Mouse (Mus musculus): ENCODE results near the gene Dlx1.
A peak's percentile ranks its signal among the peaks of the same experiment; 100 is the strongest.

Gene Dlx1

DNA sequence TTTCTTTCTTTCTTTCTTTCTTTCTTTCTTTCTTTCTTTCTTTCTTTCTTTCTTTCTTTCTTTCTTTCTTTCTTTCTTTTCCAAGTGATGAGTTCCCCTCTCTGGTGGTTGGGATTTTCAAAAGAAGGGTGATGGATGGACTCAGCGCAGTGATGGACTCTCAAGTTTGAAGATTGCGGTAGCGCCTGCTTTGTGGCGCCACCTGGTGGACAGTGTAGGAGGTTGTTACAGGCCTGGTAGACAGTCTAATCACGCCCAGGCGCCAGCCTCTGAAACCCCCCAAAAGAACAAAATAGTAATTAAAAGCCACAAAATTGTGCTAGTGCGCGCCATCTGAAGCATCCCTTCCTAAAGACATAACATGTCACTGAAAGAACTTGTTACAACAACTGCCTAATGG is 19.9 kb downstream of the Dlx1 start:
- peak; percentile 35 to 73 for DNase-seq

DNA sequence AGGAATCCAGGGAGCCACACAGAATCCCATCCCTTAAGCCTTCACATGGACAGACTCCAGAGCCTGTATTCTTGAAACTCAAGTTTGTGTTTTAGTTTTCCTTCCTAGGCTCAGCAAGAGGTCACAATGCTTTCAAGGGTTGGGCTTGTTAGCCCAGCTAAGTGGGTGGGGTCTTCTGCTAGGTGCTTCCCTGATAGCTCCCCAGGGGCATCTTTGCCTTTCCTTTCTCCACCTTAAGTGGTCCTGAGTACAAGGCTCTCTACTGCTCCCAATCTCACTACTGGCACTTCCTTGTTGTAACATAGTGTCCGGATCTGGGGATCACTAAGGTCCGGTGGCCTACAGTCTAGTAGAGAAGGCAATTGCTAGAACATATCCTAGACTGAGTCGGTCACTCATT is 22.4 kb downstream of the Dlx1 start:
- no peak for DNase-seq

DNA sequence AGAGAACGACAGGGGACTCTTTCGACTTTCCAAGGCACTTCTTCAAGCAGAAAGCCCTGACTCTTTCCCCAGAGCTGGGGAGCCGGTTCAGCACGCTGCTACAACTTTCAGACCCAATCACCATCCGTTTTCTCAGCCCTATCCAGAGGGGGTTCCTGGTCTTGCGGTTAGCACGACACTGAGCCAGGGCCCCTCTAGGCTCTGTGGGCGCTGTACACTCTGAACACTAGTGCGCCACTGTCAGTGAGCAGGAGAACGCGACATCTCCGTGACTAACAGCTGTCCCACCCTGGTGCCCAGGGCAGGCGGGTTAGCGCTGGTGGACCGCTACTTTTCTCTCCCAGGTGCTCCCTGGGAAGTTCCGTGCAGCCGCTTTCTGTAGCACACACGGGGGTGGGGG is 23.8 kb downstream of the Dlx1 start:
- DNase-seq: no peak

DNA sequence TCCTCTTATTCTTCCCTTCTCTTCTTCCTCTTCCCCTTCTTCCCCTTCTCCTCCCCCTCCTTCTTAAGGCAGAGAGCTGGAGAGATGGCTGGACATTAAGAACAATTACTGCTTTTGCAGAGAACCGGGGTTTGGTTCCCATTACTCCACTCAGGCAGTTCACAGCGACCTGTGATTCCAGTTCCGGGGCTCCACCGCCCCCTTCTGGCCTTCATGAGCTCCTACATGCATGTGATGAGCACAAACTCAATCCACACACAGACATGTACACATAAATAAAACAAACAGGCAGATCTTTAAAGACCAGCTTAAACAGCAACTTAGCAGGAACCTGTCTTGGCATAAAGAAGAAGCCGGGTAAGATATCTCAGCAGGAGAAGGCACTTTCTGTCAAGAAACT is 28.2 kb downstream of the Dlx1 start:
- DNase-seq: no peak

DNA sequence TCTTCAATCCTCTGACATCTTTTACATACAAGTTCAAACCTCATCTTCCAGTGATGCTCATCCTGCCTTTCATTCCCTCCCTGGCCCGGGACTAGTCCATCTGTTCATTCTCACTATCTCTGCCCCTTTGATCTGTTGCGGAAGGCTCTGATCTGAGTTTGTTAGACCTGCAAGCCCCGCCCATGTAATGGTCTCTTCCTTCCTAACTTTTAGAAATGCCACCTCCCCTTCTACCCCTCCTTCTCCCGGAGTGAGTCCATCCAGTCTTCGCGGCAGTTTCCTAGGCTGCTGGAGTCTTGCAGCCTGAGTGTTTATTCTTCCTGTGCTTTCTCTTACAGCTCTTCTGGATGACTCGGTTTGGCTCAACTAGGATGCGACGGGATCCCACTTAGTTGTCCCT is 38.6 kb downstream of the Dlx1 start:
- DNase-seq: no peak

DNA sequence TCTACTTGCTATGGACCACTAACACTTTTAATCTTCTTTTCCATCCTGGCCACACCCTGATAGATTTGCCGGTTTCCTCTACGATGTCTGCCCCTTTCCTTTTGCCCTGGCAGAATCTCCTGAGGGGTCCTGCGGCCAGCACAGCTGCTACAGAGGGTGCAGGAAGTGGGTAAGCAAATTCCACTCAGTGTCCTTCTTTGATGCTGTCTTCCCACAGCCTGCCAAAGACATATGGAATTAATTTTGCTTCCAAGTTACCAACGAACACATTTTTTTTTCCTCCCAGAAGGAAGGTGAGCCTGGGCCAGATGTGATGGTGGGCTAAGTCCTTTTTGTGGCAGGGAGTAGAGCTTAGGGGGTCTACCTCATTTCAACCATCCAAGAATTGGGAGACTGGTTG is 45.8 kb downstream of the Dlx1 start:
- DNase-seq: no peak

DNA sequence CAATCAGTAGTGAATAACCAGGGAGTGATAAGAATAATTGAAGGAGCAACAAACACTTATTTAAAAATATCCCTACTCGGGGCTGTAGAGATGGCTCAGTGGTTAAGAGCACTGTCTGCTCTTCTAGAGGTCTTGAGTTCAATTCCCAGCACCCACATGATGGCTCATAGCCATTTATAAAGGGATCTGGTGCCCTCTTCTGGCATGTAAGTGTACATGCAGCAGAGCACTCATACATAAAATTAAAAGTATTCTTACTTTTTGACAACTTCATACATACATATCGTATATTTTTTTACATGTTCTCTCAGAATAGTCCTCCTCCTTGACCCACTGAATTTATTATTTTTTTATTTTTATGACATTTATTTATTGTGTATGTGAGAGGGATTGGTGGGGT is 49.1 kb downstream of the Dlx1 start:
- DNase-seq: no peak

DNA sequence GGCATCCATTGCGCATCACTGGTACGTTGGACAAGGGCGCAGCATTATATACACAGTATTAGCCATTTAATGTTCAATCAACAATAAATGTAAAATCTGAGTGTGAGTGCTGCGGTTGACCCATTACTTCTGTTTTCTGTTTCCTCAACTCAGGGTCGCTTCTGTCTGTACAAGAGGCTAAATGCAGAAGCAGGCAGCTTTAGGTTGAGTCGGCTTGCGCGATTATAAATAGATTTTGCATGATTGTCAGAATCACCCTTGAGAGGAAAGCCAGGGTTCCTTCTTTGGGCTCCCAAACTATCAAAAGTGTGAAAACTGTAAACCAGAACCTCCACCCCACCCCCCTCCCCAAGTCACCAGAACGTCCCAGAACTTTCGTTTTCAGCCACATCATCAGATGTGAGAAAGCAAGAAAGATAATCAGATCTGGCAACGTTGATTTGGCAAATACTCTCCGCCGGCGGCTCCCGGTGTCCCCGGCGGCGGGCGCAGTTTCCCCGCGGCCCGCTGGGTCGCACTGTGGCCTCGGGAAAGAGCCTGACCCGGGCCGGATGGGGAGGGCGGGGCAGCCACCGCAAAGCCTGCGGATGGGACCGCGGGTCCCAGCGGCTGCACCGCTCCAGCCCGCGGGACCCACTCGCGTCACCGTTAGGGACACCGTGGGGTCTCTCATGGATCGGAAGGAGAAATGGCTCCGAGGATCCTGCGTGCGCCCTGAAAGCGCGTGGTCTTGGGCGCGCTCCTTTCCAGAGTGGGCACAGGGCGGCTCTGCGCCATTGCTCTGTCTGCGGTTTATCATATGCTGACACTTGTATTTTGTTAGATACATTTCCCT is 52.9 kb downstream of the Dlx1 start:
- DNase-seq: peak; percentile 30 to 50

DNA sequence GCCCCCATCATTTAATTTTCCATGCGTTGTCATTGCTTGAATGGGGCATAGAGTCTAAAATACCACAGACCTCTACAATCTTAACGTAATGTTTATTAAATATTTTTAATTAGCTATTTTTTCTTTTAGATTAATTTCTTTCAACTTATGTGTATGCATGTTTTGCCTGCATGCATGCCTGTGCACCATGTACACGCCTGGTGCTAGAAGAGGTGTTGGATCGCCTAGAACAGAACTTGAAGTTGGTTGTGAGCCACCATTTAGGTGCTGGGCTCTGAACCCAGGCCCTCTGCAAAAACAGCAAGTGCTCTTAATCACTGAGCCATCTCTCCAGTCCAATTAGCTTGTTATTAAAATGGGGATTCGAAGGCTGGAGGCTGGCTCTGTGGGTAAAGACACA is 53.6 kb downstream of the Dlx1 start:
- no peak for DNase-seq
